Mouse (Mus musculus): ENCODE measurements around the gene Smarcd3.

GRCm38 (mm10) chr5:24591268-24591721 lies 32.9 kb downstream of the Smarcd3 start:
- TF ChIP-seq USF1 (IDR thresholded peaks at IDR 0.05; ENCODE audit: low read depth), result no peak
- TF ChIP-seq CTCF (IDR thresholded peaks at IDR 0.05; ENCODE audit: control insufficient read depth, insufficient read depth, insufficient read length), result no peak
- peak; percentile 96 for TF ChIP-seq MYOD1 (IDR thresholded peaks at IDR 0.05; ENCODE audit: control insufficient read depth, insufficient read length, low read depth)
- TF ChIP-seq CEBPB (IDR thresholded peaks at IDR 0.05; ENCODE audit: low read depth), result no peak
- no peak for TF ChIP-seq MYOG (IDR thresholded peaks at IDR 0.05; ENCODE audit: control insufficient read depth, extremely low read depth, insufficient read length)
- peak; percentile 11 for TF ChIP-seq MAX (IDR thresholded peaks at IDR 0.05)

Data from C2C12 (cell line).